Mouse (Mus musculus) spleen, adult 2 months (tissue): ENCODE measurements around the gene Icam1. TPM values are rescaled to one million over a fixed set of nuclear protein-coding genes. Genes with fewer than 3 reads are reported as not detected.
A peak's percentile ranks its signal among the peaks of the same experiment; 100 is the strongest.

Experiments
- DNase-seq, 2 experiments: peaks; one replicate each; pipeline versions ENCODE4 v3.0.0 to v3.0.0-alpha.2; 2012 to 2021; ENCODE audit warnings: low spot score in 2 of 2, low read depth in 1 of 2
- H3K27ac ChIP-seq: fragments of 200-500 bp; 2 replicates; pipeline ENCODE4 v1.5.1; 2012; ENCODE audit warnings: low read length, inconsistent platforms; ENCODE audit not compliant: insufficient read depth
- H3K27me3 ChIP-seq: fragments of 200-500 bp; 2 replicates; pipeline ENCODE4 v1.6.1; 2012; ENCODE audit warnings: mild to moderate bottlenecking, moderate library complexity, low read length, inconsistent platforms; ENCODE audit not compliant: control insufficient read depth, insufficient read depth
- H3K36me3 ChIP-seq: fragments of 200-500 bp; 2 replicates; pipeline ENCODE4 v1.6.1; 2012; ENCODE audit warnings: mild to moderate bottlenecking, low read length, inconsistent platforms; ENCODE audit not compliant: control insufficient read depth, insufficient read depth
- H3K4me1 ChIP-seq: fragments of 200-500 bp; 2 replicates; pipeline ENCODE4 v1.6.1; 2011; ENCODE audit warnings: inconsistent platforms; ENCODE audit not compliant: control insufficient read depth, insufficient read depth, insufficient read length
- H3K4me3 ChIP-seq: fragments of 200-500 bp; 2 replicates; pipeline ENCODE4 v1.5.1; 2011; ENCODE audit warnings: mild to moderate bottlenecking, inconsistent platforms; ENCODE audit not compliant: insufficient read depth, insufficient read length; ENCODE audit errors: extremely low read depth
- CTCF ChIP-seq: fragments of 200-500 bp; IDR thresholded peaks from 2 replicates; pipeline ENCODE4 v1.5.1; 2011; ENCODE audit warnings: mild to moderate bottlenecking, inconsistent platforms; ENCODE audit not compliant: insufficient read depth, insufficient read length, insufficient replicate concordance; ENCODE audit errors: extremely low read depth
- POLR2A ChIP-seq: fragments of 200-500 bp; IDR thresholded peaks from 2 replicates; pipeline ENCODE4 v1.6.1; 2011; ENCODE audit warnings: low read depth, low read length, inconsistent platforms
- WGBS: fragments of 180-500 bp; shearing (Covaris S2); methylation state at CpG from one replicate; pipeline ENCODE4 v1.1.7; 2018; 5-methylcytosine and 5-hydroxymethylcytosine counted together
- polyA plus RNA-seq: library from polyadenylated mRNA; depleted of rRNA; stranded (reverse); fragments of >200 nt; gene quantifications from 2 replicates; pipeline ENCODE4 v1.2.3, GENCODE M21; 2012

Icam1 gene
- polyA plus RNA-seq, 1 experiment, result 59.7 TPM

GRCm38 (mm10) chr9:21029291-21030054 is 13.7 kb downstream of the Icam1 start, which contains the start of gene Icam4:
Gene Icam4, plus strand, starts transcription at chr9:21029373.
- TF ChIP-seq CTCF (peak; percentile 85), POLR2A (no peak)
- H3K4me3 ChIP-seq, result peak within 1 kb of the TSS; percentile 26
- peaks cover 22% of the 10 kb centered on the region for H3K4me1 ChIP-seq
- WGBS, result 5% methylated on average over 37 of the region's 37 CpGs
- peaks cover 8% of the 10 kb centered on the region for H3K27me3 ChIP-seq
- peaks cover 27% of the 10 kb centered on the region for H3K36me3 ChIP-seq
- DNase-seq, result peak in 1 of 2 experiments; percentile 76
- peak within 1 kb of the TSS; percentile 34; the same call in 1 of the 2 replicates for H3K27ac ChIP-seq

GRCm38 (mm10) chr9:21030055-21030600 is 14.3 kb downstream of the Icam1 start:
- DNase-seq, result no peak
- H3K36me3 ChIP-seq, result peaks cover 25% of the 10 kb centered on the region
- H3K27me3 ChIP-seq, result peaks cover 14% of the 10 kb centered on the region
- 22% methylated on average over 22 of the region's 22 CpGs for WGBS
- H3K4me1 ChIP-seq, result peaks cover 22% of the 10 kb centered on the region
- TF ChIP-seq CTCF (no peak), POLR2A (no peak)
- H3K4me3 ChIP-seq, result peak overlapping the region; percentile 26
- H3K27ac ChIP-seq, result peak overlapping the region; percentile 34; the same call in 1 of the 2 replicates

- Histone ChIP-seq H3K4me3 (peak overlapping the region; percentile 68), H3K36me3 (peaks cover 21% of the 10 kb centered on the region), H3K4me1 (peaks cover 22% of the 10 kb centered on the region), H3K27me3 (peaks cover 17% of the 10 kb centered on the region), H3K27ac (peak overlapping the region; percentile 77)
- peak; percentile 92 to 97 for DNase-seq
- TF ChIP-seq CTCF (peak; percentile 51; the same call in 1 of the 2 replicates), POLR2A (no peak)
- 1% methylated on average over 13 of the region's 13 CpGs for WGBS
Observed at GRCm38 (mm10) chr9:21030781-21031250, 15.0 kb downstream of the Icam1 start.

GRCm38 (mm10) chr9:21031251-21031895 is 15.6 kb downstream of the Icam1 start:
- peaks cover 21% of the 10 kb centered on the region for H3K27me3 ChIP-seq
- DNase-seq, result peak in 1 of 2 experiments; percentile 55
- peaks cover 16% of the 10 kb centered on the region for H3K36me3 ChIP-seq
- peak overlapping the region; percentile 68 for H3K4me3 ChIP-seq
- H3K27ac ChIP-seq, result peak overlapping the region; percentile 77
- H3K4me1 ChIP-seq, result peaks cover 22% of the 10 kb centered on the region
- WGBS, result under 1% methylated on average over 36 of the region's 36 CpGs
- no peak for TF ChIP-seq POLR2A
- TF ChIP-seq CTCF, result no peak

- peaks cover 25% of the 10 kb centered on the region for H3K27me3 ChIP-seq
- no peak for DNase-seq
- WGBS, result under 1% methylated on average over 35 of the region's 35 CpGs
- H3K4me1 ChIP-seq, result peaks cover 22% of the 10 kb centered on the region
- peaks cover 11% of the 10 kb centered on the region for H3K36me3 ChIP-seq
- peak within 1 kb of the TSS; percentile 68 for H3K4me3 ChIP-seq
- TF ChIP-seq CTCF (no peak), POLR2A (no peak)
- H3K27ac ChIP-seq, result peak within 1 kb of the TSS; percentile 77
Observed at GRCm38 (mm10) chr9:21031896-21032351, 16.1 kb downstream of the Icam1 start, which contains the start of gene Icam5. Gene Icam5, plus strand, starts transcription at chr9:21032073.

- Histone ChIP-seq H3K4me3 (peak overlapping the region; percentile 65; the same call in 1 of the 2 replicates), H3K4me1 (peaks cover 22% of the 10 kb centered on the region)
Observed at GRCm38 (mm10) chr9:21032491-21032890, 16.7 kb downstream of the Icam1 start.

More at GRCm38 (mm10) chr9:21032491-21032890, 16.7 kb downstream of the Icam1 start:
- Histone ChIP-seq H3K27me3 (peaks cover 25% of the 10 kb centered on the region), H3K36me3 (peaks cover 5% of the 10 kb centered on the region), H3K27ac (no peak overlapping the region)
- TF ChIP-seq POLR2A, result no peak
- TF ChIP-seq CTCF, result no peak
- 6% methylated on average over 7 of the region's 7 CpGs for WGBS
- no peak for DNase-seq
